Mouse (Mus musculus): ENCODE data around the gene Aifm2. TPM values are rescaled to one million over a fixed set of nuclear protein-coding genes. Genes with fewer than 3 reads are reported as not detected.

The Aifm2 gene
- total RNA-seq, 1 experiment = 13.4 TPM

- TF ChIP-seq CHD2 (IDR thresholded peaks at IDR 0.05; ENCODE audit: low read depth, low read length) (no peak), HCFC1 (IDR thresholded peaks at IDR 0.05; ENCODE audit: borderline replicate concordance, insufficient read depth, low read length) (no peak), ZC3H11A (IDR thresholded peaks at IDR 0.05; ENCODE audit: borderline replicate concordance, low read depth, low read length) (no peak), ZNF384 (IDR thresholded peaks at IDR 0.05; ENCODE audit: low read depth, low read length) (no peak), MAFK (IDR thresholded peaks at IDR 0.05; ENCODE audit: insufficient read depth, low read depth, low read length) (no peak)
- Histone ChIP-seq H3K27ac (ENCODE audit: insufficient read depth, low read depth, low read length, poor library complexity, severe bottlenecking) (no peak overlapping the region), H3K9ac (ENCODE audit: insufficient read depth, low read depth, low read length, poor library complexity, severe bottlenecking) (no peak overlapping the region), H3K36me3 (ENCODE audit: control insufficient read depth, insufficient read depth, low read length, poor library complexity, severe bottlenecking) (peaks cover 23% of the 10 kb centered on the region), H3K4me3 (ENCODE audit: insufficient read depth in 1 of 2, low read depth in 1 of 2, low read length in 2 of 2, poor library complexity in 1 of 2, severe bottlenecking in 1 of 2) (no peak overlapping the region), H3K4me1 (ENCODE audit: control insufficient read depth in 2 of 2, insufficient read depth in 2 of 2, low read length in 2 of 2, poor library complexity in 1 of 2) (peaks cover 0 to 9% of the 10 kb centered on the region in 2 experiments; a peak in 2 of 4 replicates), H3K9me3 (ENCODE audit: control insufficient read depth, insufficient read depth, low read depth, low read length) (no peaks in the 10 kb centered on the region)
- no peak for DNase-seq (ENCODE audit: low read depth, low spot score)
- in situ Hi-C loops (cut with MboI; ENCODE audit: low sequenced_read_pairs in 2 of 2, unreplicated experiment in 2 of 2) = no loop called here
Measured at GRCm38 (mm10) chr10:61747302-61747701, 32.2 kb downstream of the Aifm2 start.

DNA sequence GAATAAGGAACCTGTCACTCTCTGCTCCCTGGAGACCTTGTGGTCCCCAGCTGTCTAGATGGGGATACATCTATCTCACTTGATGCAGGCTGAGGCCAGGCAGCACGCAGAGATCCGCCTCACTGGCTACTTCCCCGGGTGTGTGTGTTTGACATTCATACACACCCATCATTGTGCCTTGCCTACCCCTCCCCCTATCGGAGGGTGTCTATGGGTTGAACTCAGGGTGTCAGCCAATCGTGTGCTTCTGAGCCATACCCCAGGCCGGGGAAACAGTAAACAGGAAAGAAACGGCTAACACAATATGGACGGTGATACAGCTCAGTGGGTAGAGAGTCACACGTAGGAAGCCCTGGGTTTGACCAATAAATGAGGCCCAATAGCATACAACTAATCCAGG, 35.0 kb downstream of the Aifm2 start:
- Histone ChIP-seq H3K9ac (ENCODE audit: insufficient read depth, low read depth, low read length, poor library complexity, severe bottlenecking) (no peak overlapping the region), H3K27ac (ENCODE audit: insufficient read depth, low read depth, low read length, poor library complexity, severe bottlenecking) (no peak overlapping the region; the same call in 1 of the 2 replicates), H3K4me1 (ENCODE audit: control insufficient read depth in 2 of 2, insufficient read depth in 2 of 2, low read length in 2 of 2, poor library complexity in 1 of 2) (peaks cover 0 to 13% of the 10 kb centered on the region in 2 experiments; a peak in 2 of 4 replicates), H3K36me3 (ENCODE audit: control insufficient read depth, insufficient read depth, low read length, poor library complexity, severe bottlenecking) (peaks cover 18% of the 10 kb centered on the region), H3K9me3 (ENCODE audit: control insufficient read depth, insufficient read depth, low read depth, low read length) (no peaks in the 10 kb centered on the region), H3K4me3 (ENCODE audit: insufficient read depth in 1 of 2, low read depth in 1 of 2, low read length in 2 of 2, poor library complexity in 1 of 2, severe bottlenecking in 1 of 2) (no peak overlapping the region)
- TF ChIP-seq ZNF384 (IDR thresholded peaks at IDR 0.05; ENCODE audit: low read depth, low read length) = 0 out of 2 replicates have a peak, but pooled peaks have one; percentile 31
- TF ChIP-seq MAFK (IDR thresholded peaks at IDR 0.05; ENCODE audit: insufficient read depth, low read depth, low read length) = no peak
- peak; percentile 51 for DNase-seq (ENCODE audit: low read depth, low spot score)
- in situ Hi-C loops (cut with MboI; ENCODE audit: low sequenced_read_pairs in 2 of 2, unreplicated experiment in 2 of 2) = no loop called here

DNA sequence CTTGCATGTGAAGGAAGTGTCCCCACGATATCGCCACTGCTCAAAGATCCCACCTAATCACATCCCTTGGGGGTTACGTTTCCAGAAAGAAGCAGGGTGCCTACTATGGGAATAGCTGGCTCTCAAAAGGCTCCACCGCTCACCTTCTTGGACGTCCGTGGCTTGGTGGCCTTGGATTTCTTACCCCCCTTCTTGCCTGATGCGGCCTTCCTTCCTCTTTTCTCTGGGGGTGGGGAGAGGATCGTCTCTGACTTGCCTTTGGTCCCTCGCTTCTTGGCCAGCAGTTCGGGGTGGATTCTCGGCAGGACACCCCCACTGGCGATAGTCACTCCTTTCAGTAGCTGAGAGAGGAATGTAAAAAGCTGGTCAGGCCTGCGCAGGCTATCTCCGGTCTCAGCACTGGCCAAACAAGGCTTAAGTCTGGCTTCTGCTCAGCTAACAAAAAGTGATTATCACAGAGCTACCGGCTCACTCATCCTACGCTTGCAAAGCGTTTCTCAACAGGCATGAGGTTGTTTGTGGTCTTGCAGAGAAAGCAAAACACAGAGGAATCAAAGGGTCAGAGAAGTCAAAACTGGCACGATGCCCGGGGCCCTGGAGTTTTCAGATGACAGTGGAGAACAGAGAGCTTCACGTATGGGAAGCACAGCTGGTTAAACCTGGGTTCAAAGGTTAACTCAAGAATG, 36.6 kb downstream of the Aifm2 start:
- Histone ChIP-seq H3K9me3 (ENCODE audit: control insufficient read depth, insufficient read depth, low read depth, low read length) (no peaks in the 10 kb centered on the region), H3K4me1 (ENCODE audit: control insufficient read depth in 2 of 2, insufficient read depth in 2 of 2, low read length in 2 of 2, poor library complexity in 1 of 2) (peaks cover 0 to 15% of the 10 kb centered on the region in 2 experiments; a peak in 2 of 4 replicates), H3K9ac (ENCODE audit: insufficient read depth, low read depth, low read length, poor library complexity, severe bottlenecking) (no peak overlapping the region), H3K36me3 (ENCODE audit: control insufficient read depth, insufficient read depth, low read length, poor library complexity, severe bottlenecking) (peaks cover 9% of the 10 kb centered on the region), H3K4me3 (ENCODE audit: insufficient read depth in 1 of 2, low read depth in 1 of 2, low read length in 2 of 2, poor library complexity in 1 of 2, severe bottlenecking in 1 of 2) (no peak overlapping the region), H3K27ac (ENCODE audit: insufficient read depth, low read depth, low read length, poor library complexity, severe bottlenecking) (no peak overlapping the region)
- TF ChIP-seq HCFC1 (IDR thresholded peaks at IDR 0.05; ENCODE audit: borderline replicate concordance, insufficient read depth, low read length) (no peak), MAFK (IDR thresholded peaks at IDR 0.05; ENCODE audit: insufficient read depth, low read depth, low read length) (no peak), ZNF384 (IDR thresholded peaks at IDR 0.05; ENCODE audit: low read depth, low read length) (no peak), ZC3H11A (IDR thresholded peaks at IDR 0.05; ENCODE audit: borderline replicate concordance, low read depth, low read length) (no peak), CHD2 (IDR thresholded peaks at IDR 0.05; ENCODE audit: low read depth, low read length) (no peak)
- no peak for DNase-seq (ENCODE audit: low read depth, low spot score)
- in situ Hi-C loops (cut with MboI; ENCODE audit: low sequenced_read_pairs in 2 of 2, unreplicated experiment in 2 of 2) = no loop called here

- Histone ChIP-seq H3K4me3 (ENCODE audit: insufficient read depth in 1 of 2, low read depth in 1 of 2, low read length in 2 of 2, poor library complexity in 1 of 2, severe bottlenecking in 1 of 2) (peak overlapping the region; percentile 41 to 52), H3K9ac (ENCODE audit: insufficient read depth, low read depth, low read length, poor library complexity, severe bottlenecking) (peak overlapping the region; percentile 39; the same call in 1 of the 2 replicates), H3K36me3 (ENCODE audit: control insufficient read depth, insufficient read depth, low read length, poor library complexity, severe bottlenecking) (peaks cover 5% of the 10 kb centered on the region), H3K9me3 (ENCODE audit: control insufficient read depth, insufficient read depth, low read depth, low read length) (no peaks in the 10 kb centered on the region), H3K27ac (ENCODE audit: insufficient read depth, low read depth, low read length, poor library complexity, severe bottlenecking) (no peak overlapping the region), H3K4me1 (ENCODE audit: control insufficient read depth in 2 of 2, insufficient read depth in 2 of 2, low read length in 2 of 2, poor library complexity in 1 of 2) (peaks cover 0 to 17% of the 10 kb centered on the region in 2 experiments; a peak in 2 of 4 replicates)
- in situ Hi-C loops (cut with MboI; ENCODE audit: low sequenced_read_pairs in 2 of 2, unreplicated experiment in 2 of 2) = no loop called here
- TF ChIP-seq CHD2 (IDR thresholded peaks at IDR 0.05; ENCODE audit: low read depth, low read length) (no peak), ZNF384 (IDR thresholded peaks at IDR 0.05; ENCODE audit: low read depth, low read length) (no peak), ZC3H11A (IDR thresholded peaks at IDR 0.05; ENCODE audit: borderline replicate concordance, low read depth, low read length) (no peak), MAFK (IDR thresholded peaks at IDR 0.05; ENCODE audit: insufficient read depth, low read depth, low read length) (no peak), HCFC1 (IDR thresholded peaks at IDR 0.05; ENCODE audit: borderline replicate concordance, insufficient read depth, low read length) (no peak)
- no peak for DNase-seq (ENCODE audit: low read depth, low spot score)
Measured at GRCm38 (mm10) chr10:61753071-61753470, 38.0 kb downstream of the Aifm2 start.

Measured in ES-E14 (cell line).